Mouse (Mus musculus): Measurements from ENCODE around the gene Cd164. TPM values are rescaled to one million over a fixed set of nuclear protein-coding genes. Genes with fewer than 3 reads are reported as not detected.

Gene Cd164
- polyA plus RNA-seq, 1 experiment = 291 TPM

DNA sequence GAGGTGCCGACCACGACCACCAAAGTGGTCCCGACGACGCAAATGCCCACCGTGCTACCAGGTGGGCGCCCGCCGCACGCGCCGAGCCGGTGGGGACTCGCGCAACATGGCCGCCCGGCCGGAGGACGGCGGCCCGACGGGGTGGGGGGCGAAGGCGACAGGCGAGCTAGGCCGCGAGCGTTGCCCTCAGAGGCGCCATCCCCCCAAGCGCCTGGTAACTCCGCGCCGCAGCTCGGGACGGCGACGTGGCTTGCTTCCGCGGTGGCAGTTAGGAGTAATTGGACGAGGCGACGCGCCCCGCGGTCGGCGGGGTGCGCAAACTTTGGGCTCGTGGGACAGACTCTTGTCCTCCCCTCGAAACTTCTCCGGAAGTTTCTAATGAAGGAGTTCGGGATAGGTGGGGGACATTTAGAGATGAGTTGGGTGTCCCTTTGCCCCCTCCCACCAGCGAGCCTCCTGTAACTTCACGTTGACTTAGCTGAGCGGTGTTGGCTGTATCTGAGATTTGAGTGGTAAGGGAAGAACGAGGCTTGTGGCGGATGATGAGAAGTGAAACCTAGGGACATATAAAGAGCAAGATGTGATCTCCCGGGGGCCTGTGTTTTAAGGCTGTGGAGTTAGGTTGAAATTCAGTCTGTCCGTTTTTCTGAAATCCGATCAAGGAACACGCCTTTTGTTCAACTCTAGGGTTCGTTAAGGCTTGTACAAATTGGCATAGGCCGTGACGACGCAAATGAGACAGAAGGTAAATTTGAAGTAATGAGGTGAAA, 611 bp downstream of the Cd164 start:
- Histone ChIP-seq H3K4me3 (ENCODE audit: insufficient read depth, low read depth, low read length) (peak overlapping the region; percentile 76), H3K4me1 (ENCODE audit: control insufficient read depth, insufficient read depth, low read length) (peaks cover 10% of the 10 kb centered on the region; the same call in 1 of the 2 replicates), H3K27me3 (replicated peaks; ENCODE audit: control insufficient read depth, insufficient read depth, low read length) (no peaks in the 10 kb centered on the region), H3K27ac (ENCODE audit: insufficient read depth, low read depth, low read length) (peak overlapping the region; percentile 97), H3K36me3 (ENCODE audit: control insufficient read depth, insufficient read depth, low read length) (peaks cover 2% of the 10 kb centered on the region; the same call in 1 of the 2 replicates)
- DNase-seq = peak; percentile 58
- no peak for TF ChIP-seq POLR2A (IDR thresholded peaks at IDR 0.05; ENCODE audit: low read depth, low read length)
- no peak for TF ChIP-seq CTCF (conservative IDR thresholded peaks at IDR 0.05; ENCODE audit: insufficient read depth, insufficient read length, low read depth, low read length)
- under 1% methylated on average over 64 of the region's 65 CpGs for WGBS

DNA sequence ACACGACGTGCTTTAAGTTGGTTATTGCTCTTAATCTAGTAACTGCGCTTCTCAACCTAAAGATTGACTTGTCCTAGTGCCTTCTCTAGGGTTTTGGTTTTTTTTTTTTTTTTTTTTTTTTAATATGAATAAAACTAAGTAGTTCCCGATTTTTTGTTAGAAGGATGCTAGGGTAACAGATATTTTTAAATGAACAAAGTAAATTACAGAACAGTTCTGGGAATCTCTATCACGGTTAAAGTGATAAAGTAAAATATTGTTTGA, 1.1 kb downstream of the Cd164 start:
- peaks cover 2% of the 10 kb centered on the region; the same call in 1 of the 2 replicates for H3K36me3 ChIP-seq (ENCODE audit: control insufficient read depth, insufficient read depth, low read length)
- no peaks in the 10 kb centered on the region for H3K27me3 ChIP-seq (replicated peaks; ENCODE audit: control insufficient read depth, insufficient read depth, low read length)
- no peak for DNase-seq
- WGBS = 6% methylated on average over 5 of the region's 5 CpGs
- H3K4me3 ChIP-seq (ENCODE audit: insufficient read depth, low read depth, low read length) = peak overlapping the region; percentile 76
- TF ChIP-seq POLR2A (IDR thresholded peaks at IDR 0.05; ENCODE audit: low read depth, low read length) = no peak
- TF ChIP-seq CTCF (conservative IDR thresholded peaks at IDR 0.05; ENCODE audit: insufficient read depth, insufficient read length, low read depth, low read length) = no peak
- peaks cover 10% of the 10 kb centered on the region; the same call in 1 of the 2 replicates for H3K4me1 ChIP-seq (ENCODE audit: control insufficient read depth, insufficient read depth, low read length)
- H3K27ac ChIP-seq (ENCODE audit: insufficient read depth, low read depth, low read length) = no peak overlapping the region

DNA sequence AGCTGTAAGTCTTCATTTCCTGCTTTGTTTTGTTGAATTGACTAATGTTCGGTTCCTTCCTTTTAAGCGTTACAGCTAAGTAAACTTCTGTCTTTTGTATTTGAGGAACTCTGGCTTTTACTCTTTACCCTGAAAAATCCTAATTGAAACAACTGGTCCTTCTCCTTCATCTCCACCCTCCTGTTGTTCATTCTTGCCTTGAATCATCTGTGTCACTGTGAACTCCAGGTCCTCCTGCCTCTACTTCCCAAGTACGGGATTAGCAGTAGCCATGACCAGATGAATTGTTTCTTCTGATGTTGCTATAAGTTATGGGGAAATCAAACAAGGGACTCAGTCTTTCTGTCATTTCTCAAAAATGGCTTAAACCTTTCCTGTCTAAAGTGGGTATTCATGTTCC, 4.2 kb downstream of the Cd164 start:
- Histone ChIP-seq H3K27ac (ENCODE audit: insufficient read depth, low read depth, low read length) (no peak overlapping the region), H3K36me3 (ENCODE audit: control insufficient read depth, insufficient read depth, low read length) (peaks cover 8% of the 10 kb centered on the region), H3K4me1 (ENCODE audit: control insufficient read depth, insufficient read depth, low read length) (peaks cover 10% of the 10 kb centered on the region; the same call in 1 of the 2 replicates), H3K4me3 (ENCODE audit: insufficient read depth, low read depth, low read length) (no peak overlapping the region), H3K27me3 (replicated peaks; ENCODE audit: control insufficient read depth, insufficient read depth, low read length) (no peaks in the 10 kb centered on the region)
- WGBS = 61% methylated on average over 3 of the region's 3 CpGs
- no peak for TF ChIP-seq CTCF (conservative IDR thresholded peaks at IDR 0.05; ENCODE audit: insufficient read depth, insufficient read length, low read depth, low read length)
- no peak for TF ChIP-seq POLR2A (IDR thresholded peaks at IDR 0.05; ENCODE audit: low read depth, low read length)
- DNase-seq = no peak

DNA sequence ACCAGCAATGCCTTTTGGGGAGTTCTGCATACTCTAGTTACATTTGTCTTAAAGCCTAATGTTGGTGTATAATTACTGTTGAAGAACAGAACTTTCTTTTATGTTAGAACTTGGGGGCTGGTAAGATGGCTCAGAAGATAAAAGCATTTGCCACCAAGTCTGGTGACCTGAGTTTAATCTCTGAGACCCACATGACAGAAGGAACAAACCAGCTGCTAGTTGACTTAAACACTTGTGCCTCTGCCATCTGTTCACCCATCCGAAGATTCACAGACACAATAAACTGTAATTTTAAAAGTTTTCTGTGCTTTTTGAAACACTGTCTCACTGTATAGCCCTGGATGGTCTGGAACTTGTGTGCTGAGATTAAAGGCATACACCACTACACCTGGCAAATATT, 6.5 kb downstream of the Cd164 start:
- WGBS = 73% methylated on average over 1 of the region's 1 CpGs
- H3K4me3 ChIP-seq (ENCODE audit: insufficient read depth, low read depth, low read length) = no peak overlapping the region
- H3K27me3 ChIP-seq (replicated peaks; ENCODE audit: control insufficient read depth, insufficient read depth, low read length) = no peaks in the 10 kb centered on the region
- no peak for TF ChIP-seq POLR2A (IDR thresholded peaks at IDR 0.05; ENCODE audit: low read depth, low read length)
- TF ChIP-seq CTCF (conservative IDR thresholded peaks at IDR 0.05; ENCODE audit: insufficient read depth, insufficient read length, low read depth, low read length) = no peak
- no peak for DNase-seq
- H3K36me3 ChIP-seq (ENCODE audit: control insufficient read depth, insufficient read depth, low read length) = peaks cover 14% of the 10 kb centered on the region
- no peak overlapping the region for H3K27ac ChIP-seq (ENCODE audit: insufficient read depth, low read depth, low read length)
- H3K4me1 ChIP-seq (ENCODE audit: control insufficient read depth, insufficient read depth, low read length) = peaks cover 8% of the 10 kb centered on the region; the same call in 1 of the 2 replicates

DNA sequence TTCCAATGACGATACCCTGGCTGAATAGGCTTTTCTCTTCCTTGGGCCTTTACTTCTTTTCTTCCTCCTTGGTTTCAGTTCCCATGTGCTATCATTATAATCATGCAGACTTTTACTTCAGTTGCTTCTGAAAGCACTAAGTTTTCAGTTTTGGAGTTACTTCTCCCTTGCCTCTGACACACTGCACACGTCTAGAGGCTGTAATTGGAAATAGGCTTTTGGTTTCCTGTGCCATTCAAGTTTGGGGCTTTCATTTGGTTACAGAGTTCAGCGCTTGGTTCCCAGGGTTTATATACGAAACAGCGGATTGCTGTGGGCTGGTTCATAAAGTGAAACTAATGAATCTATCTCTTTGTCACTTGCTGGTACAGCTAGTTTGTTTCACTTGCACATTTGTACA, 10.8 kb downstream of the Cd164 start:
- Histone ChIP-seq H3K4me3 (ENCODE audit: insufficient read depth, low read depth, low read length) (no peak overlapping the region), H3K27ac (ENCODE audit: insufficient read depth, low read depth, low read length) (no peak overlapping the region), H3K4me1 (ENCODE audit: control insufficient read depth, insufficient read depth, low read length) (no peaks in the 10 kb centered on the region; the same call in 1 of the 2 replicates), H3K27me3 (replicated peaks; ENCODE audit: control insufficient read depth, insufficient read depth, low read length) (no peaks in the 10 kb centered on the region), H3K36me3 (ENCODE audit: control insufficient read depth, insufficient read depth, low read length) (peaks cover 18% of the 10 kb centered on the region)
- DNase-seq = no peak
- TF ChIP-seq CTCF (conservative IDR thresholded peaks at IDR 0.05; ENCODE audit: insufficient read depth, insufficient read length, low read depth, low read length) (no peak), POLR2A (IDR thresholded peaks at IDR 0.05; ENCODE audit: low read depth, low read length) (no peak)
- 85% methylated on average over 5 of the region's 5 CpGs for WGBS

DNA sequence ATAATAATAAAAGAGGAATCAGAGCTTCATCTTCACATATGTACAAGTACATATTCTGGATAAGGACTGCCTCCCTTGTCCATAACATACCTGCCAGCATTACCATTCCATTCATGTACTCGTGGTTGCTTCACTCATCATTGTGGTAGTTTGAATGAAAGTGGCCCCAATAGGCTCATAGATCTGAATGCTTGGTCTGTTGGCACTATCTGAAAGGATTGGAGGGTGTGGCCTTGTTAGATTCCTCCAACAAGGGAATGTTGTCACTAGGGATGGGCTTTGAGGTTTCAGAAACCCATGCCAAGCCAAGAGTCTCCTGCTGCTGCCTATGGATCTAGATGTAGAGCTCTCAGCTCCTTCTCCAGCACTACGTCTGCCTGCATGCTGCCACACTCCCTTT, 16.8 kb downstream of the Cd164 start:
- H3K27ac ChIP-seq (ENCODE audit: insufficient read depth, low read depth, low read length) = no peak overlapping the region
- TF ChIP-seq POLR2A (IDR thresholded peaks at IDR 0.05; ENCODE audit: low read depth, low read length) (no peak), CTCF (conservative IDR thresholded peaks at IDR 0.05; ENCODE audit: insufficient read depth, insufficient read length, low read depth, low read length) (no peak)
- H3K4me1 ChIP-seq (ENCODE audit: control insufficient read depth, insufficient read depth, low read length) = no peaks in the 10 kb centered on the region
- DNase-seq = no peak
- peaks cover 5% of the 10 kb centered on the region; the same call in 1 of the 2 replicates for H3K36me3 ChIP-seq (ENCODE audit: control insufficient read depth, insufficient read depth, low read length)
- 96% methylated on average over 2 of the region's 2 CpGs for WGBS
- H3K27me3 ChIP-seq (replicated peaks; ENCODE audit: control insufficient read depth, insufficient read depth, low read length) = no peaks in the 10 kb centered on the region
- no peak overlapping the region for H3K4me3 ChIP-seq (ENCODE audit: insufficient read depth, low read depth, low read length)

DNA sequence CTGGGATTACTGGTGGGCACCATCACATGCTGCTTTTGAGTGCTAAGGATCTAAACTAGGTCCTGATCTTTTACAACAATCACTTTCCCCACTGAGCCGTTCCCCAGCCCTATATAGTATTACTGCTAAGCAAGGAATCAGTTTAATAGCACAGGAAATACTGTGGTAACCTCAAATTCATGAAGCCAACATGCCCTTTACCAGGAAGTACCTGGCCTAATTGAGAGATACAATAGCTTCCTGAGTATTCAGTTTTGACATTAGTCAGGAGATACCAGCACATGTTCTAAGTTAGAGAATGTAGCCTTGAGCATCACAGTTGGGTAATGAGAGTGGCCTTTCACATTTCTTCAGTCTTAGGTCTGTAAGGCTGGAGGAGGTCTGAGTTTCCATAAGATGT, 17.5 kb downstream of the Cd164 start:
- WGBS = 88% methylated on average over 1 of the region's 1 CpGs
- DNase-seq = no peak
- Histone ChIP-seq H3K36me3 (ENCODE audit: control insufficient read depth, insufficient read depth, low read length) (peaks cover 3% of the 10 kb centered on the region; the same call in 1 of the 2 replicates), H3K27me3 (replicated peaks; ENCODE audit: control insufficient read depth, insufficient read depth, low read length) (no peaks in the 10 kb centered on the region), H3K4me3 (ENCODE audit: insufficient read depth, low read depth, low read length) (no peak overlapping the region), H3K27ac (ENCODE audit: insufficient read depth, low read depth, low read length) (no peak overlapping the region), H3K4me1 (ENCODE audit: control insufficient read depth, insufficient read depth, low read length) (peaks cover under 1% of the 10 kb centered on the region; the same call in 1 of the 2 replicates)
- no peak for TF ChIP-seq POLR2A (IDR thresholded peaks at IDR 0.05; ENCODE audit: low read depth, low read length)
- no peak for TF ChIP-seq CTCF (conservative IDR thresholded peaks at IDR 0.05; ENCODE audit: insufficient read depth, insufficient read length, low read depth, low read length)
